Mouse (Mus musculus) heart, adult 2 months (tissue): ENCODE results near the gene Atp4b. TPM values are rescaled to one million over a fixed set of nuclear protein-coding genes. Genes with fewer than 3 reads are reported as not detected.
"Not testable (repeated sequence)": the region's sequence is repeated elsewhere in the genome, so short reads cannot be mapped to it uniquely, and the experiment has no call there.

Experiments used
- DNase-seq, 2 experiments: peaks; one replicate each; pipeline ENCODE4 v3.0.0; 2021
- H3K27ac ChIP-seq: fragments of 200-600 bp; 2 replicates; pipeline ENCODE4 v1.8.1; 2022
- H3K27me3 ChIP-seq: fragments of 200-500 bp; 2 replicates; pipeline ENCODE4 v1.6.1; 2012; ENCODE audit warnings: mild to moderate bottlenecking, low read length, inconsistent platforms, mixed read lengths; ENCODE audit not compliant: control insufficient read depth, insufficient read depth
- H3K36me3 ChIP-seq: fragments of 200-500 bp; 2 replicates; pipeline ENCODE4 v1.6.1; 2012; ENCODE audit warnings: low read length, inconsistent platforms; ENCODE audit not compliant: control insufficient read depth, insufficient read depth
- H3K4me1 ChIP-seq: fragments of 200-500 bp; 2 replicates; pipeline ENCODE4 v1.6.1; 2011; ENCODE audit warnings: low read length; ENCODE audit not compliant: control insufficient read depth, insufficient read depth
- H3K4me3 ChIP-seq: fragments of 200-600 bp; 2 replicates; pipeline ENCODE4 v1.8.1; 2022
- H3K79me2 ChIP-seq: fragments of 200-500 bp; replicated peaks from 2 replicates; pipeline ENCODE4 v1.6.1; 2012; ENCODE audit warnings: mild to moderate bottlenecking, inconsistent platforms, low read length, moderate library complexity, mixed read lengths; ENCODE audit not compliant: control insufficient read depth, insufficient read depth
- H3K9ac ChIP-seq: fragments of 200-500 bp; 2 replicates; pipeline ENCODE4 v1.6.1; 2012; ENCODE audit warnings: low read depth, mild to moderate bottlenecking, control low read depth, inconsistent platforms, low read length, mixed read lengths
- CTCF ChIP-seq: fragments of 200-600 bp; IDR thresholded peaks from 2 replicates; pipeline ENCODE4 v1.8.1; 2022; ENCODE audit warnings: antibody characterized with exemption, mild to moderate bottlenecking, moderate library complexity
- EP300 ChIP-seq: fragments of 200-500 bp; IDR thresholded peaks from 2 replicates; pipeline ENCODE4 v1.6.1; 2011; ENCODE audit warnings: low read depth, low read length, control low read depth; ENCODE audit not compliant: insufficient read depth
- POLR2A ChIP-seq: fragments of 200-500 bp; IDR thresholded peaks from 2 replicates; pipeline ENCODE4 v1.6.1; 2011; ENCODE audit warnings: mild to moderate bottlenecking, low read depth, low read length, control low read depth; ENCODE audit not compliant: insufficient read depth
- WGBS: fragments of 180-500 bp; shearing (Covaris S2); methylation state at CpG from one replicate; pipeline ENCODE4 v1.1.7; 2018; 5-methylcytosine and 5-hydroxymethylcytosine counted together
- intact Hi-C: fragments of 180-260 bp; cut with DNase I; formaldehyde crosslinking; loops from one replicate; pipeline ENCODE4 v1.15.1; 2025
- polyA plus RNA-seq: library from polyadenylated mRNA; depleted of rRNA; stranded (reverse); fragments of >200 nt; gene quantifications from 2 replicates; pipeline ENCODE4 v1.2.3, GENCODE M21; 2012
- total RNA-seq, 2 experiments: library from RNA; stranded (reverse); gene quantifications; 2 replicates each; pipeline ENCODE4 v1.2.3; 2021

Gene Atp4b
- total and polyA plus RNA-seq, 3 experiments = 0.33 TPM; not detected in 2

GRCm38 (mm10) chr8:13342340-13342739 is 54.3 kb downstream of the Atp4b start:
- H3K27me3 ChIP-seq = no peaks in the 10 kb centered on the region
- H3K9ac ChIP-seq = no peak overlapping the region
- intact Hi-C loops = no loop called here
- no peak overlapping the region for H3K4me3 ChIP-seq
- H3K36me3 ChIP-seq = no peaks in the 10 kb centered on the region
- H3K79me2 ChIP-seq = no peaks in the 10 kb centered on the region
- peaks cover 4% of the 10 kb centered on the region for H3K4me1 ChIP-seq
- TF ChIP-seq CTCF (no peak), EP300 (no peak), POLR2A (no peak)
- WGBS = 69% methylated on average over 2 of the region's 2 CpGs
- H3K27ac ChIP-seq = no peak overlapping the region
- DNase-seq = no peak

- no peak overlapping the region for H3K27ac ChIP-seq
- H3K4me3 ChIP-seq = no peak overlapping the region
- intact Hi-C loops = no loop called here
- TF ChIP-seq EP300 = no peak
- no peak for TF ChIP-seq CTCF
- no peak for TF ChIP-seq POLR2A
- no peak for DNase-seq
- H3K36me3 ChIP-seq = no peaks in the 10 kb centered on the region
- H3K9ac ChIP-seq = no peak overlapping the region
- 85% methylated on average over 8 of the region's 8 CpGs for WGBS
- H3K4me1 ChIP-seq = peaks cover 4% of the 10 kb centered on the region
- H3K27me3 ChIP-seq = no peaks in the 10 kb centered on the region
- H3K79me2 ChIP-seq = no peaks in the 10 kb centered on the region
Measured at GRCm38 (mm10) chr8:13340650-13341049, 56.0 kb downstream of the Atp4b start.

- H3K36me3 ChIP-seq = no peaks in the 10 kb centered on the region
- H3K79me2 ChIP-seq = no peaks in the 10 kb centered on the region
- peak overlapping the region; percentile 62 for H3K4me3 ChIP-seq
- WGBS = 32% methylated on average over 11 of the region's 11 CpGs
- H3K27ac ChIP-seq = no peak overlapping the region
- no peak for DNase-seq
- no peaks in the 10 kb centered on the region for H3K27me3 ChIP-seq
- intact Hi-C loops = no loop called here
- TF ChIP-seq POLR2A = no peak
- TF ChIP-seq CTCF = no peak
- TF ChIP-seq EP300 = no peak
- H3K9ac ChIP-seq = no peak overlapping the region
- H3K4me1 ChIP-seq = peaks cover 4% of the 10 kb centered on the region
Measured at GRCm38 (mm10) chr8:13339646-13339990, 57.0 kb downstream of the Atp4b start.

GRCm38 (mm10) chr8:13338901-13339645 is 57.6 kb downstream of the Atp4b start:
- no peaks in the 10 kb centered on the region for H3K36me3 ChIP-seq
- TF ChIP-seq POLR2A (no peak), EP300 (no peak), CTCF (no peak)
- H3K27me3 ChIP-seq = no peaks in the 10 kb centered on the region
- H3K4me1 ChIP-seq = peaks cover 4% of the 10 kb centered on the region
- 2% methylated on average over 57 of the region's 70 CpGs for WGBS
- peak overlapping the region; percentile 62 for H3K4me3 ChIP-seq
- intact Hi-C loops = no loop called here
- H3K9ac ChIP-seq = peak overlapping the region; percentile 73
- peak overlapping the region; percentile 26 for H3K27ac ChIP-seq
- no peaks in the 10 kb centered on the region for H3K79me2 ChIP-seq
- DNase-seq = peak; percentile 42 to 49

- intact Hi-C loops = no loop called here
- peak; percentile 83 to 89 for DNase-seq
- Histone ChIP-seq H3K27ac (peak within 1 kb of the TSS; percentile 26), H3K27me3 (no peaks in the 10 kb centered on the region), H3K36me3 (no peaks in the 10 kb centered on the region), H3K9ac (peak within 1 kb of the TSS; percentile 73), H3K4me1 (peaks cover 4% of the 10 kb centered on the region), H3K79me2 (no peaks in the 10 kb centered on the region), H3K4me3 (peak within 1 kb of the TSS; percentile 62)
- TF ChIP-seq EP300 = no peak
- no peak for TF ChIP-seq CTCF
- no peak for TF ChIP-seq POLR2A
- WGBS = 9% methylated on average over 59 of the region's 72 CpGs
Measured at GRCm38 (mm10) chr8:13338255-13338860, 58.3 kb downstream of the Atp4b start, which contains the start of gene Tfdp1. TSS of gene Tfdp1 (plus strand) at chr8:13338751.

- DNase-seq = no peak
- Histone ChIP-seq H3K27ac (no peak overlapping the region), H3K9ac (no peak overlapping the region), H3K36me3 (no peaks in the 10 kb centered on the region), H3K4me1 (peaks cover 4% of the 10 kb centered on the region), H3K79me2 (no peaks in the 10 kb centered on the region), H3K27me3 (no peaks in the 10 kb centered on the region), H3K4me3 (no peak overlapping the region)
- TF ChIP-seq EP300 = no peak
- no peak for TF ChIP-seq CTCF
- TF ChIP-seq POLR2A = no peak
- intact Hi-C loops = no loop called here
- WGBS = 58% methylated on average over 3 of the region's 3 CpGs
Measured at GRCm38 (mm10) chr8:13337678-13338077, 58.9 kb downstream of the Atp4b start.

- H3K36me3 ChIP-seq, H3K9ac ChIP-seq, H3K79me2 ChIP-seq, H3K27ac ChIP-seq, H3K4me1 ChIP-seq, DNase-seq, H3K4me3 ChIP-seq, H3K27me3 ChIP-seq, intact Hi-C loops: not testable (repeated sequence)
- WGBS = 75% methylated on average over 6 of the region's 6 CpGs
Measured at GRCm38 (mm10) chr8:13337245-13337644, 59.4 kb downstream of the Atp4b start.
